Mouse (Mus musculus) ES-Bruce4 (cell line): ENCODE data around the gene Btbd1.
A peak's percentile ranks its signal among the peaks of the same experiment; 100 is the strongest.

ENCODE experiments used
- CTCF ChIP-seq: IDR thresholded peaks from one replicate; pipeline ENCODE4 v1.8.1; 2011; ENCODE audit warnings: low read depth, low read length
- EP300 ChIP-seq: IDR thresholded peaks from 2 replicates; pipeline ENCODE4 v1.6.1; 2011; ENCODE audit warnings: low read depth, low read length; ENCODE audit not compliant: insufficient read depth
- POLR2A ChIP-seq: IDR thresholded peaks from one replicate; pipeline ENCODE4 v1.8.1; 2011; ENCODE audit warnings: low read length; ENCODE audit not compliant: insufficient read depth

DNA sequence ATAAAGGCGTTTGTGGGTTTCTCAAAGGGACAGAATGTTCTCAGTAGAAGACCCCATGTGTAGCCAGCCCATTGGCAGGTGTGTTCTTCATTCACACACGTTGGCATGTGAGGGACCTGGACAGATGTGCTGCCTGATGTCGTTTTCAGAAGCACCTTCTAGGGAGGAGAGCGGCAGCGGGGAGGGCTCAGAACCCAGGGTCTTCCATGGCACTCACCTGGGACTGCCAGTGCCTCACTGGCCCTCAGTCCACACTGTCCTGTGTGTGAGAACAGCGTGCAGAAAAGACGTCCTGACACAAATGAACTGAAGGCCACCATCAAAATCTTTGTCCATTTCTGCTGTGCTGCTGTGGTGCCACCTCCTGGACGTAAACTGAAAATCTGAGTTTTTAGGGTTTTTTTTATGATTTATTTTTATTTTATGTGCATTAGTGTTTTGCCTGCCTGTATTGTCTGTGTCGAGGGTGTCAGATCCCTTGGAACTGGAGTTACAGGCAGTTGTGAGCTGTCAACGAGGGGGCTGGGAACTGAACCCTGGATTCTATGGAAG is 51.5 kb downstream of the Btbd1 start:
- TF ChIP-seq POLR2A = no peak
- TF ChIP-seq CTCF = peak; percentile 11
- no peak for TF ChIP-seq EP300
